Mouse (Mus musculus) liver, embryonic 16.5 days (tissue): Measurements from ENCODE around the gene Hapln1. TPM values are rescaled to one million over a fixed set of nuclear protein-coding genes. Genes with fewer than 3 reads are reported as not detected.

Experiments used
- ATAC-seq: fragments of 200-750 bp; cut with Nextera tagmentation; 2 replicates; pipeline ENCODE4 v1.8.0; 2017; ENCODE audit warnings: low read depth, mild to moderate bottlenecking, moderate number of reproducible peaks, moderate library complexity
- H3K27ac ChIP-seq: fragments of 300-500 bp; sonication (generic); 2 replicates; pipeline ENCODE4 v1.5.1; 2014; ENCODE audit warnings: mild to moderate bottlenecking, low read length
- H3K27me3 ChIP-seq: fragments of 300-500 bp; sonication (generic); 2 replicates; pipeline ENCODE4 v1.6.1; 2014; ENCODE audit warnings: low read depth, low read length, mixed read lengths; ENCODE audit not compliant: control insufficient read depth, insufficient read depth
- H3K36me3 ChIP-seq: fragments of 300-500 bp; sonication (generic); 2 replicates; pipeline ENCODE4 v1.6.1; 2014; ENCODE audit warnings: mild to moderate bottlenecking; ENCODE audit not compliant: control insufficient read depth, insufficient read depth
- H3K4me1 ChIP-seq: fragments of 300-500 bp; sonication (generic); 2 replicates; pipeline ENCODE4 v1.6.1; 2014; ENCODE audit warnings: low read depth, low read length, mixed read lengths; ENCODE audit not compliant: control insufficient read depth
- H3K4me2 ChIP-seq: fragments of 300-500 bp; sonication (generic); 2 replicates; pipeline ENCODE4 v1.6.1; 2014; ENCODE audit warnings: low read depth, low read length, mixed read lengths
- H3K4me3 ChIP-seq: fragments of 300-500 bp; sonication (generic); 2 replicates; pipeline ENCODE4 v1.5.1; 2014; ENCODE audit warnings: low read depth, mild to moderate bottlenecking, low read length
- H3K9ac ChIP-seq: fragments of 300-500 bp; sonication (generic); 2 replicates; pipeline ENCODE4 v1.6.1; 2014; ENCODE audit warnings: low read depth, low read length
- H3K9me3 ChIP-seq: fragments of 300-500 bp; sonication (generic); replicated peaks from 2 replicates; pipeline ENCODE4 v1.6.1; 2016; ENCODE audit warnings: low read length; ENCODE audit not compliant: control insufficient read depth
- WGBS: fragments of 180-500 bp; shearing (Covaris S2); extraction: QIAGEN DNeasy Blood & Tissue Kit; methylation state at CpG from one replicate; pipeline ENCODE4 v1.1.7; 2014; ENCODE audit not compliant: insufficient replicate concordance; 5-methylcytosine and 5-hydroxymethylcytosine counted together
- polyA plus RNA-seq: library from polyadenylated mRNA; unstranded; fragments of >200 nt; fragmentation: Nextera tagmentation; extraction: Ambion mirVana; gene quantifications from 2 replicates; pipeline ENCODE4 v1.2.1, GENCODE M21; 2015

The Hapln1 gene
- polyA plus RNA-seq, 1 experiment from 2014 or later = 0.20 TPM

- 24% methylated on average over 11 of the region's 11 CpGs for WGBS
Observed at GRCm38 (mm10) chr13:89540301-89540982, 846 bp downstream of the Hapln1 start.

GRCm38 (mm10) chr13:89543003-89543402 lies 3.4 kb downstream of the Hapln1 start:
- no peaks in the 10 kb centered on the region for H3K9me3 ChIP-seq
- no peaks in the 10 kb centered on the region; the same call in 1 of the 2 replicates for H3K27me3 ChIP-seq
- no peak overlapping the region for H3K4me3 ChIP-seq
- H3K9ac ChIP-seq = no peak overlapping the region
- no peak overlapping the region for H3K4me2 ChIP-seq
- H3K4me1 ChIP-seq = no peaks in the 10 kb centered on the region
- ATAC-seq = no peak
- no peak overlapping the region for H3K27ac ChIP-seq
- 1% methylated on average over 3 of the region's 3 CpGs for WGBS
- H3K36me3 ChIP-seq = no peaks in the 10 kb centered on the region

More at GRCm38 (mm10) chr13:89540301-89540982, 846 bp downstream of the Hapln1 start:
- no peaks in the 10 kb centered on the region for H3K9me3 ChIP-seq
- no peaks in the 10 kb centered on the region; the same call in 1 of the 2 replicates for H3K27me3 ChIP-seq
- no peak overlapping the region for H3K9ac ChIP-seq
- H3K4me1 ChIP-seq = no peaks in the 10 kb centered on the region
- no peak overlapping the region for H3K4me2 ChIP-seq
- no peak overlapping the region for H3K4me3 ChIP-seq
- H3K36me3 ChIP-seq = no peaks in the 10 kb centered on the region
- H3K27ac ChIP-seq = no peak overlapping the region
- no peak for ATAC-seq

GRCm38 (mm10) chr13:89548203-89548740 lies 8.7 kb downstream of the Hapln1 start:
- H3K9ac ChIP-seq = no peak overlapping the region
- H3K36me3 ChIP-seq = no peaks in the 10 kb centered on the region
- no peaks in the 10 kb centered on the region for H3K27me3 ChIP-seq
- H3K4me3 ChIP-seq = no peak overlapping the region
- H3K4me1 ChIP-seq = no peaks in the 10 kb centered on the region
- no peak for ATAC-seq
- H3K9me3 ChIP-seq = no peaks in the 10 kb centered on the region
- no peak overlapping the region for H3K4me2 ChIP-seq
- no peak overlapping the region for H3K27ac ChIP-seq
- 22% methylated on average over 2 of the region's 2 CpGs for WGBS

GRCm38 (mm10) chr13:89549507-89549906 lies 9.9 kb downstream of the Hapln1 start:
- H3K27me3 ChIP-seq = no peaks in the 10 kb centered on the region
- no peaks in the 10 kb centered on the region for H3K9me3 ChIP-seq
- no peak overlapping the region for H3K4me3 ChIP-seq
- H3K4me1 ChIP-seq = no peaks in the 10 kb centered on the region
- no peaks in the 10 kb centered on the region for H3K36me3 ChIP-seq
- no peak overlapping the region for H3K27ac ChIP-seq
- no peak overlapping the region for H3K9ac ChIP-seq
- ATAC-seq = no peak
- WGBS = 45% methylated on average over 4 of the region's 4 CpGs
- H3K4me2 ChIP-seq = no peak overlapping the region

- no peaks in the 10 kb centered on the region for H3K4me1 ChIP-seq
- no peak overlapping the region for H3K4me3 ChIP-seq
- H3K9me3 ChIP-seq = no peaks in the 10 kb centered on the region
- no peaks in the 10 kb centered on the region for H3K27me3 ChIP-seq
- H3K36me3 ChIP-seq = no peaks in the 10 kb centered on the region
- 11% methylated on average over 1 of the region's 1 CpGs for WGBS
- H3K9ac ChIP-seq = no peak overlapping the region
- no peak overlapping the region for H3K4me2 ChIP-seq
- no peak overlapping the region for H3K27ac ChIP-seq
- ATAC-seq = no peak
Observed at GRCm38 (mm10) chr13:89551502-89551901, 11.9 kb downstream of the Hapln1 start.

- Histone ChIP-seq H3K9me3 (no peaks in the 10 kb centered on the region), H3K36me3 (no peaks in the 10 kb centered on the region), H3K9ac (no peak overlapping the region), H3K4me3 (no peak overlapping the region), H3K27ac (no peak overlapping the region), H3K27me3 (no peaks in the 10 kb centered on the region), H3K4me1 (no peaks in the 10 kb centered on the region), H3K4me2 (no peak overlapping the region)
- ATAC-seq = no peak
- 77% methylated on average over 5 of the region's 5 CpGs for WGBS
Observed at GRCm38 (mm10) chr13:89564518-89564917, 24.9 kb downstream of the Hapln1 start.

GRCm38 (mm10) chr13:89566300-89566699 lies 26.7 kb downstream of the Hapln1 start:
- WGBS = 49% methylated on average over 4 of the region's 4 CpGs
- ATAC-seq = peak; percentile 47; the same call in 1 of the 2 replicates

GRCm38 (mm10) chr13:89579115-89579514 lies 39.5 kb downstream of the Hapln1 start:
- Histone ChIP-seq H3K36me3 (no peaks in the 10 kb centered on the region), H3K9ac (no peak overlapping the region), H3K27ac (no peak overlapping the region), H3K9me3 (no peaks in the 10 kb centered on the region), H3K27me3 (no peaks in the 10 kb centered on the region), H3K4me3 (no peak overlapping the region), H3K4me1 (peaks cover 2% of the 10 kb centered on the region; the same call in 1 of the 2 replicates), H3K4me2 (no peak overlapping the region)
- 74% methylated on average over 2 of the region's 2 CpGs for WGBS
- no peak for ATAC-seq

More at GRCm38 (mm10) chr13:89566300-89566699, 26.7 kb downstream of the Hapln1 start:
- Histone ChIP-seq H3K9me3 (no peaks in the 10 kb centered on the region), H3K27ac (no peak overlapping the region), H3K4me2 (no peak overlapping the region), H3K4me1 (no peaks in the 10 kb centered on the region), H3K27me3 (no peaks in the 10 kb centered on the region), H3K4me3 (no peak overlapping the region), H3K9ac (no peak overlapping the region), H3K36me3 (no peaks in the 10 kb centered on the region)

GRCm38 (mm10) chr13:89583138-89583746 lies 43.6 kb downstream of the Hapln1 start:
- Histone ChIP-seq H3K27me3 (no peaks in the 10 kb centered on the region), H3K4me2 (no peak overlapping the region), H3K4me3 (no peak overlapping the region), H3K4me1 (peaks cover 2% of the 10 kb centered on the region; the same call in 1 of the 2 replicates), H3K9ac (no peak overlapping the region), H3K27ac (no peak overlapping the region), H3K36me3 (no peaks in the 10 kb centered on the region), H3K9me3 (no peaks in the 10 kb centered on the region)
- 49% methylated on average over 4 of the region's 4 CpGs for WGBS
- ATAC-seq = no peak
